Mouse (Mus musculus) spleen, adult 2 months (tissue): ENCODE data around the gene Cryba2. TPM values are rescaled to one million over a fixed set of nuclear protein-coding genes. Genes with fewer than 3 reads are reported as not detected.

ENCODE experiments used
- DNase-seq, 2 experiments: peaks; one replicate each; pipeline versions ENCODE4 v3.0.0 to v3.0.0-alpha.2; 2012 to 2021; ENCODE audit warnings: low spot score in 2 of 2, low read depth in 1 of 2
- H3K27ac ChIP-seq: fragments of 200-500 bp; 2 replicates; pipeline ENCODE4 v1.5.1; 2012; ENCODE audit warnings: low read length, inconsistent platforms; ENCODE audit not compliant: insufficient read depth
- H3K27me3 ChIP-seq: fragments of 200-500 bp; 2 replicates; pipeline ENCODE4 v1.6.1; 2012; ENCODE audit warnings: mild to moderate bottlenecking, moderate library complexity, low read length, inconsistent platforms; ENCODE audit not compliant: control insufficient read depth, insufficient read depth
- H3K36me3 ChIP-seq: fragments of 200-500 bp; 2 replicates; pipeline ENCODE4 v1.6.1; 2012; ENCODE audit warnings: mild to moderate bottlenecking, low read length, inconsistent platforms; ENCODE audit not compliant: control insufficient read depth, insufficient read depth
- H3K4me1 ChIP-seq: fragments of 200-500 bp; 2 replicates; pipeline ENCODE4 v1.6.1; 2011; ENCODE audit warnings: inconsistent platforms; ENCODE audit not compliant: control insufficient read depth, insufficient read depth, insufficient read length
- H3K4me3 ChIP-seq: fragments of 200-500 bp; 2 replicates; pipeline ENCODE4 v1.5.1; 2011; ENCODE audit warnings: mild to moderate bottlenecking, inconsistent platforms; ENCODE audit not compliant: insufficient read depth, insufficient read length; ENCODE audit errors: extremely low read depth
- CTCF ChIP-seq: fragments of 200-500 bp; IDR thresholded peaks from 2 replicates; pipeline ENCODE4 v1.5.1; 2011; ENCODE audit warnings: mild to moderate bottlenecking, inconsistent platforms; ENCODE audit not compliant: insufficient read depth, insufficient read length, insufficient replicate concordance; ENCODE audit errors: extremely low read depth
- POLR2A ChIP-seq: fragments of 200-500 bp; IDR thresholded peaks from 2 replicates; pipeline ENCODE4 v1.6.1; 2011; ENCODE audit warnings: low read depth, low read length, inconsistent platforms
- WGBS: fragments of 180-500 bp; shearing (Covaris S2); methylation state at CpG from one replicate; pipeline ENCODE4 v1.1.7; 2018; 5-methylcytosine and 5-hydroxymethylcytosine counted together
- polyA plus RNA-seq: library from polyadenylated mRNA; depleted of rRNA; stranded (reverse); fragments of >200 nt; gene quantifications from 2 replicates; pipeline ENCODE4 v1.2.3, GENCODE M21; 2012

Cryba2 gene
- polyA plus RNA-seq, 1 experiment: not detected

DNA sequence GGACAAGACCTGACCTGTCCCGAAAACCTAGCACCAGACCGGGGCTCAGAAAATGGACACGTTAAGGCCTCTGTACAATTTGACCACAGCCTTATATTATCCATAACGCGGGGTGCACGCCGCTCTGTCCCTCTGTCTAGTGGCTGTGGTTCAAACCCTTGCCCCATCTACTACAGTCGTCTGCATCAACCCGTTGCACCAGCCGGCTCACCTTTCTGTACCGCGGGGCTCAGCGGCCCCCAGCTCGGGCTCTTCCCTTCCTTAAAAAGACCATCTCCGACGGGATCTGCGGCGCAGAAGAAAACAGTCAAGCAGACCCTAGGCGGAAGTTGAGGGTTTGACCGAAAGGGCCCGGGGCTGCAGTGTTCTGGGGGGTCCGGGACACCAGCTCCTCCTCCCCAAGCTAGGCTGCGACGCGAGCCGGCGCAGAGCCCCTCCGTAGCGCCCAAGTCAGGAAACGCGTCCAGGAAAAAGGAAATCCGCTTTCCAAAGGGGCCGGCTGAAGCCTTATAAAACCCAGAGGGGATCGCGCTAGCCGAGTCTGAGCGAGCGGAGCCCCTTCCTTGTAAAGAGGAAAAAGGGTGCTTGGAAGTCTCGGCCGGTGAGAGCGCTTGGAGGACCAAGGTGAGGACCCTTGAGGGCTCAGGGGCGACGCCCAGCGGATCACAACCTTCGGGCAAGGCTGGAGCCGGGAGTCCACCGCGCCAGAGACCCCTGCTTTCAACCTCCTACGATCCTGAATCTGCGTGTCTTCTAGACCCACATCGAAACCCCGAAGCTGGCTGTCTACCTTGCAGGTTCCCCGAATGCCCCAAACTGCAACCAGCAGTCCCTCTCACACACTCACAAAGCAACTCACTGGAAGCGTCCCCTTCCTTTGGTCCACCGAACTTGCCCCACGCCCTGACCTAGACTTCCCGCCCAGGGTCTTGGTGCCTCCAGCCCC is 8.5 kb downstream of the Cryba2 start:
- no peak for DNase-seq
- peaks cover 28% of the 10 kb centered on the region for H3K27me3 ChIP-seq
- TF ChIP-seq POLR2A (no peak), CTCF (no peak)
- WGBS: 3% methylated on average over 57 of the region's 57 CpGs
- H3K4me1 ChIP-seq: peaks cover 2% of the 10 kb centered on the region; the same call in 1 of the 2 replicates
- no peaks in the 10 kb centered on the region for H3K36me3 ChIP-seq
- H3K27ac ChIP-seq: no peak overlapping the region
- no peak overlapping the region for H3K4me3 ChIP-seq

- Histone ChIP-seq H3K27ac (no peak overlapping the region), H3K27me3 (peaks cover 28% of the 10 kb centered on the region), H3K4me1 (peaks cover 2% of the 10 kb centered on the region; the same call in 1 of the 2 replicates), H3K36me3 (no peaks in the 10 kb centered on the region), H3K4me3 (no peak overlapping the region)
- TF ChIP-seq POLR2A (no peak), CTCF (no peak)
- no peak for DNase-seq
- 26% methylated on average over 5 of the region's 5 CpGs for WGBS
These were observed 9.5 kb downstream of the Cryba2 start for GRCm38 (mm10) chr1:74883441-74883840.

DNA sequence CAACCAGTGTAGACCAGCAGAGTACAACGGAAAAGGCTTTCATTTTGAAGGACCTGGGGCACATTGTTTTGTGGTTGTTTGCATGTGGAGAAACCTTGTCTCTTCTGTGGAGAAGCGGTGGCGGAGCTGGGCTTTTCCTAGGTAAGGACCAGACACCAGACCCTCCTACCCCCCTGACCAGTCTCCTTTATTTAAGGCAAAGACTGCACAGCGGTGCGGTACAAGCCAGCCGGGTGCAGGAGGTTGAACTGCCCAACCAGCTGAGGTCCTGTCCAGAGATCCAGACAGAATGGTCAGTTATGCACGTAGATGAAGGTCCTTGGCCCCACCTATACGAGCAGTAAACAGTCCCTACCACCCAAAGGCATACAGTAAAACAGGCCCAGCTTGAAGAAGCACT is 10.1 kb downstream of the Cryba2 start:
- 9% methylated on average over 8 of the region's 8 CpGs for WGBS
- no peak overlapping the region for H3K4me3 ChIP-seq
- no peak overlapping the region for H3K27ac ChIP-seq
- peaks cover 28% of the 10 kb centered on the region for H3K27me3 ChIP-seq
- DNase-seq: no peak
- peaks cover 2% of the 10 kb centered on the region; the same call in 1 of the 2 replicates for H3K4me1 ChIP-seq
- no peaks in the 10 kb centered on the region for H3K36me3 ChIP-seq
- no peak for TF ChIP-seq CTCF

- Histone ChIP-seq H3K36me3 (no peaks in the 10 kb centered on the region), H3K4me3 (no peak overlapping the region), H3K4me1 (peaks cover 2% of the 10 kb centered on the region; the same call in 1 of the 2 replicates), H3K27me3 (peaks cover 28% of the 10 kb centered on the region), H3K27ac (no peak overlapping the region)
- DNase-seq: no peak
- TF ChIP-seq POLR2A (no peak), CTCF (no peak)
- 4% methylated on average over 74 of the region's 74 CpGs for WGBS
These were observed 10.7 kb downstream of the Cryba2 start for GRCm38 (mm10) chr1:74882055-74882734.

DNA sequence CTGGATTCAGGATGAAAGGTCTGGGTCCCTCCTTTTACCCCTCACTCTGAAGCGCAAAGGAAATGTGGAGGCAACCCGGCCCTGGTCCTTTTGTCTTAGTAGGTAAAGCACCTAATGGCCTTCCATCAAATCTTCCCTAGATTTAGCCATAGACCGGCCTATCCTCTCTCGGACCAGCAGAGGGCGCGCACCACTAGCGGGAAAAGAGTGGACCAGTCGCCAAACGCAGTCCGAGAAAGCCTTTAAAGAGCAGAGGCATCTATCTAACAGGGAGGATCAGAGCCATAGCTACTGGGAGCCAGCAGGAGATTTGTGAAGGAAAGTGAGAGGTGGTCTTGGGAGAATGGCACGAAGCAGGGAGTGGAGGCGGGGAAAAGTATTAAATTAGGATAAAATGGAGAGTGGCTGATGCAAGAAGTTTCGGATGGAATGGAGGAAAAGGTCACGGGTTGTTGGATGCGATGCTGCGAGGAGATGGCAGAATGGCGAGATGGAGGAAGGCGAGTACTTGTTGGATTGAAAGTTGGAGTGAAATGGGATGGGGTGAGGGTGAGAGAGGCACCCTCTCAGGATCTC is 12.1 kb downstream of the Cryba2 start:
- no peak overlapping the region for H3K4me3 ChIP-seq
- TF ChIP-seq CTCF (peak; percentile 64; the same call in 1 of the 2 replicates), POLR2A (no peak)
- peak in 1 of 2 experiments; percentile 40 for DNase-seq
- H3K4me1 ChIP-seq: peaks cover 2% of the 10 kb centered on the region; the same call in 1 of the 2 replicates
- WGBS: 12% methylated on average over 18 of the region's 18 CpGs
- peaks cover 28% of the 10 kb centered on the region for H3K27me3 ChIP-seq
- H3K36me3 ChIP-seq: no peaks in the 10 kb centered on the region
- no peak overlapping the region for H3K27ac ChIP-seq

GRCm38 (mm10) chr1:74877199-74877598 is 15.7 kb downstream of the Cryba2 start:
- no peak for DNase-seq
- peaks cover 8% of the 10 kb centered on the region for H3K27me3 ChIP-seq
- WGBS: 45% methylated on average over 3 of the region's 3 CpGs
- H3K27ac ChIP-seq: no peak overlapping the region
- no peaks in the 10 kb centered on the region for H3K4me1 ChIP-seq
- H3K36me3 ChIP-seq: no peaks in the 10 kb centered on the region
- TF ChIP-seq CTCF (no peak), POLR2A (no peak)
- H3K4me3 ChIP-seq: no peak overlapping the region
